Mouse (Mus musculus): ENCODE data around the gene 4931428L18Rik. TPM values are rescaled to one million over a fixed set of nuclear protein-coding genes. Genes with fewer than 3 reads are reported as not detected.

Gene 4931428L18Rik
- polyA plus RNA-seq, 1 experiment, result 0.09 TPM

DNA sequence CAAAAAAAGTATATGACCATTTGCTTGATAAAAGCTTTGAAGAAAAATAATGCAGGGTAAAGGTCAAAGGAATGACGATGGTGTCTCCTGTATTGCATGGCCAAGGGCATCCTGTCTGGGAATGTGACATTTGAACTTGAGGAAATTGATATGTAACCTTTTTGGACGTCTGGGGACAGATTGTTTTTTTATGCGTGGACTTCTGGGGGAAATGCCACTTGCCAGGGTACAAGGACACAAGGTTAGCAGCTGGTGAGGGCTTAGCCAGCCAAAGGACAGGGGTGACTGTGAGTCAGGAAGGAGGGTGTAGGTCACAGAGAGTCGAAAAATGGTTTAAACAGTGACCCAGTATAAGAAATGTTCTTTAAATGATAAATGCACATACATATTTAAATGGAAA, 109.0 kb downstream of the 4931428L18Rik start:
- Histone ChIP-seq H3K4me3 (ENCODE audit: insufficient read depth, poor library complexity, severe bottlenecking) (no peak overlapping the region), H3ac (ENCODE audit: control insufficient read depth, insufficient read length, low read depth) (no peak overlapping the region), H3K36me3 (ENCODE audit: control insufficient read depth, insufficient read depth) (no peaks in the 10 kb centered on the region), H3K79me3 (ENCODE audit: low read depth) (no peaks in the 10 kb centered on the region), H3K79me2 (ENCODE audit: control insufficient read depth, insufficient read depth) (no peaks in the 10 kb centered on the region), H3K27me3 (ENCODE audit: control insufficient read depth, insufficient read depth, insufficient read length) (no peaks in the 10 kb centered on the region)
- no peak for TF ChIP-seq CTCF (IDR thresholded peaks at IDR 0.05; ENCODE audit: control insufficient read depth, insufficient read depth, insufficient read length)
- TF ChIP-seq MYOG (IDR thresholded peaks at IDR 0.05; ENCODE audit: control insufficient read depth, extremely low read depth, insufficient read length), result no peak
- no peak for TF ChIP-seq USF1 (IDR thresholded peaks at IDR 0.05; ENCODE audit: low read depth)
- no peak for TF ChIP-seq MYOD1 (IDR thresholded peaks at IDR 0.05; ENCODE audit: control insufficient read depth, insufficient read length, low read depth)
- no peak for TF ChIP-seq FOSL1 (IDR thresholded peaks at IDR 0.05; ENCODE audit: insufficient read depth, low read length, poor library complexity, severe bottlenecking)
- no peak for TF ChIP-seq MAX (IDR thresholded peaks at IDR 0.05)
- no peak for TF ChIP-seq CEBPB (IDR thresholded peaks at IDR 0.05; ENCODE audit: low read depth)

DNA sequence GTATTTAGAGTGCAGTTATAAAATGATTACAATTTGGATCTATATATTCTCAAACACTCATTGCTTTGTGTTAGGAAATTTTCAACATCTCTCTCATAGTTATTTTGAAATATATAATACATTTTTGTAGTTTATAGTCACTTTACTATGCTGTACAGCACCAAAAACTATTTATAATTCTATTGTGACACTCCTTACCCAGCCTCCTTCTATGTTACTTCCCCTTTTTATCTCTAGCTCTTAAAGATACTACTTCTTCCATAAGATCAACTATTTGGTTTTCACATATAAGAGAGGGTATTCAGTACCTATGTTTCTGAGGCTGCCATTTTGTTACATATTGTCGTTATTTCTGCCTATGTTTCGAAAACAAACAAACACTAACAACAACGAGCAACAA, 114.5 kb downstream of the 4931428L18Rik start:
- H3K79me2 ChIP-seq (ENCODE audit: control insufficient read depth, insufficient read depth), result no peaks in the 10 kb centered on the region
- H3K27me3 ChIP-seq (ENCODE audit: control insufficient read depth, insufficient read depth, insufficient read length), result no peaks in the 10 kb centered on the region
- no peaks in the 10 kb centered on the region for H3K79me3 ChIP-seq (ENCODE audit: low read depth)
- no peak overlapping the region for H3ac ChIP-seq (ENCODE audit: control insufficient read depth, insufficient read length, low read depth)
- no peak for TF ChIP-seq MYOD1 (IDR thresholded peaks at IDR 0.05; ENCODE audit: control insufficient read depth, insufficient read length, low read depth)
- no peak for TF ChIP-seq USF1 (IDR thresholded peaks at IDR 0.05; ENCODE audit: low read depth)
- no peak for TF ChIP-seq FOSL1 (IDR thresholded peaks at IDR 0.05; ENCODE audit: insufficient read depth, low read length, poor library complexity, severe bottlenecking)
- TF ChIP-seq CEBPB (IDR thresholded peaks at IDR 0.05; ENCODE audit: low read depth), result no peak
- no peak for TF ChIP-seq MYOG (IDR thresholded peaks at IDR 0.05; ENCODE audit: control insufficient read depth, extremely low read depth, insufficient read length)
- TF ChIP-seq CTCF (IDR thresholded peaks at IDR 0.05; ENCODE audit: control insufficient read depth, insufficient read depth, insufficient read length), result no peak
- no peak for TF ChIP-seq MAX (IDR thresholded peaks at IDR 0.05)
- H3K36me3 ChIP-seq (ENCODE audit: control insufficient read depth, insufficient read depth), result no peaks in the 10 kb centered on the region
- H3K4me3 ChIP-seq (ENCODE audit: insufficient read depth, poor library complexity, severe bottlenecking), result no peak overlapping the region

DNA sequence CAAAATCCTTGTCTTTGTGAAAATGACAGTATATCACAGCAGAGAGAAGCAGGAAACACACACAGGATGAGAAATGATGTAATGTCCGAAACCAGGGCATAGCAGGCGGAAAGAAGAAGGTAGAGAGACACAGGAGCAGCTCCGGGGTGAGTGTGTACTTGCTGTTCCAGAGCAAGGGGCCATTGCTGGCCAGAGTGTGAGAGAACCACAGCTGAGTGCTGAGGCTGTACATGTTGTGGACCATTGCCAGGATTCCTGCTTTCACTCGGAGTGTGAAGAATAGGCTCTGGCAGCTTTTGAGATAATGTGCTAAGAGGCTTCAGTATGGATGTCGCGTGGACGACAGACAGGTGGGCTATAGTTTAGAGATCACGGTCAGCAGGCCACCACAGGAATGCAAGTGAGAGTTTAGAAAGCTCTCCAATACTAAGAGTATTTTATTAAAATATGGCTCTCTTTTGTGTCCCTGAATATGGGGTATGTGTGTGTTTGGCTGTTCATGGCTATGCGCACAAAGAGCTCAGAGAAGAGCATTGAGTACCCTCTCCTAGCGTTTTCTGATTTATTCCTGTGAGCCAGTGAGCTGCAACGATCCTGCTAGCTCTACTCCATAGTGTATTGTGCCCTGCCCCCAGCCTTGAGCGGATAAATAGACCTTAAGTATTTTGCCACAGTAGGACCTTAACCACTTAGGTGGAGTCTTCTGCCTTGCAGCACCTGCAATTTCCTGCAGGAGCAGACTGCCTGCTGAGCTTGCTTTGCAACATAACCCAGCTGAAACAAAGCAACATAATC, 119.4 kb downstream of the 4931428L18Rik start:
- Histone ChIP-seq H3ac (ENCODE audit: control insufficient read depth, insufficient read length, low read depth) (no peak overlapping the region), H3K27me3 (ENCODE audit: control insufficient read depth, insufficient read depth, insufficient read length) (no peaks in the 10 kb centered on the region), H3K4me3 (ENCODE audit: insufficient read depth, poor library complexity, severe bottlenecking) (no peak overlapping the region), H3K79me3 (ENCODE audit: low read depth) (no peaks in the 10 kb centered on the region), H3K36me3 (ENCODE audit: control insufficient read depth, insufficient read depth) (no peaks in the 10 kb centered on the region), H3K79me2 (ENCODE audit: control insufficient read depth, insufficient read depth) (no peaks in the 10 kb centered on the region)
- TF ChIP-seq CEBPB (IDR thresholded peaks at IDR 0.05; ENCODE audit: low read depth) (no peak), MAX (IDR thresholded peaks at IDR 0.05) (no peak), MYOD1 (IDR thresholded peaks at IDR 0.05; ENCODE audit: control insufficient read depth, insufficient read length, low read depth) (no peak)

DNA sequence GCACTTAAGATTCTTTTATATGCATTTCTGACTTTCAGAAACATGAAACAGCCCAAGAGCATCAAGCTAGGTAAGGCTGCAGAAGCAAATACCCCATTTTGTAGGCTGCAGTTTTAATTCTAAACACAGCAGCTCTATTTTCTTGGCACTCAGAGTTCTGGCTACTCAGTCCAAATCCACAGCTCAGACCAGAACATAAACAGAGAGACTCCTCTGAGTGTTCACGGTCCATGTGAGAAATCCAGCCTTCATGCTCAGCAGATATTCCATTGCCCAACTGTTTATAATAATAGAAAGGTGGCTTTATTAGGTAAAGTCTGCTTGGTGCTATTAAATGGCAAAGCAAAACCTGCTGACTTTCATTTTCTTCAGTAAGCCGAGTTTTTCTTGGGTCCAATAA, 120.2 kb downstream of the 4931428L18Rik start:
- Histone ChIP-seq H3K27me3 (ENCODE audit: control insufficient read depth, insufficient read depth, insufficient read length) (no peaks in the 10 kb centered on the region), H3K79me3 (ENCODE audit: low read depth) (no peaks in the 10 kb centered on the region), H3K79me2 (ENCODE audit: control insufficient read depth, insufficient read depth) (no peaks in the 10 kb centered on the region), H3K36me3 (ENCODE audit: control insufficient read depth, insufficient read depth) (no peaks in the 10 kb centered on the region), H3ac (ENCODE audit: control insufficient read depth, insufficient read length, low read depth) (no peak overlapping the region), H3K4me3 (ENCODE audit: insufficient read depth, poor library complexity, severe bottlenecking) (no peak overlapping the region)
- TF ChIP-seq MYOD1 (IDR thresholded peaks at IDR 0.05; ENCODE audit: control insufficient read depth, insufficient read length, low read depth) (no peak), MAX (IDR thresholded peaks at IDR 0.05) (no peak), USF1 (IDR thresholded peaks at IDR 0.05; ENCODE audit: low read depth) (no peak), CEBPB (IDR thresholded peaks at IDR 0.05; ENCODE audit: low read depth) (no peak), CTCF (IDR thresholded peaks at IDR 0.05; ENCODE audit: control insufficient read depth, insufficient read depth, insufficient read length) (no peak), FOSL1 (IDR thresholded peaks at IDR 0.05; ENCODE audit: insufficient read depth, low read length, poor library complexity, severe bottlenecking) (no peak), MYOG (IDR thresholded peaks at IDR 0.05; ENCODE audit: control insufficient read depth, extremely low read depth, insufficient read length) (no peak)

DNA sequence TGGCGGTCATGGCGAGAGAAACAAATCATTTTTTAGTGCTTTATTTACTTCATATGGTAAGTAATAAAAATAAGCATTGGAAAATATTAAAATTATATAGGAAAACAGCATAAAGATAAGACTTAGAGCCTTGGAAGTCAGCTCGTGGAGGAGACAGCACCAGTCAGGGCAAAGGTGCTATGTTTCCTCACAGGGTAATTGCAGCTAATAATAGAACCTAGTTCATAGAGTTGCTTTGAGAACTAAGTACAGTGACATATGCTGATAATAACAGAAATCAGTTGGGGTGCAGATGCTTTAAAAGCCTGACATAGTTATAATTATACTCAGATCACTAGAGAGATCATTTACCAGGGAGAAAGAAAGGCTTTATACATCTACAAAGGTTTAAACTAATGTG, 125.3 kb downstream of the 4931428L18Rik start:
- H3K36me3 ChIP-seq (ENCODE audit: control insufficient read depth, insufficient read depth), result no peaks in the 10 kb centered on the region
- H3K79me3 ChIP-seq (ENCODE audit: low read depth), result no peaks in the 10 kb centered on the region
- no peak overlapping the region for H3ac ChIP-seq (ENCODE audit: control insufficient read depth, insufficient read length, low read depth)
- no peak overlapping the region for H3K4me3 ChIP-seq (ENCODE audit: insufficient read depth, poor library complexity, severe bottlenecking)
- TF ChIP-seq USF1 (IDR thresholded peaks at IDR 0.05; ENCODE audit: low read depth) (no peak), MAX (IDR thresholded peaks at IDR 0.05) (no peak), CEBPB (IDR thresholded peaks at IDR 0.05; ENCODE audit: low read depth) (no peak), MYOG (IDR thresholded peaks at IDR 0.05; ENCODE audit: control insufficient read depth, extremely low read depth, insufficient read length) (no peak), MYOD1 (IDR thresholded peaks at IDR 0.05; ENCODE audit: control insufficient read depth, insufficient read length, low read depth) (no peak), FOSL1 (IDR thresholded peaks at IDR 0.05; ENCODE audit: insufficient read depth, low read length, poor library complexity, severe bottlenecking) (no peak)
- no peaks in the 10 kb centered on the region for H3K27me3 ChIP-seq (ENCODE audit: control insufficient read depth, insufficient read depth, insufficient read length)
- H3K79me2 ChIP-seq (ENCODE audit: control insufficient read depth, insufficient read depth), result no peaks in the 10 kb centered on the region

DNA sequence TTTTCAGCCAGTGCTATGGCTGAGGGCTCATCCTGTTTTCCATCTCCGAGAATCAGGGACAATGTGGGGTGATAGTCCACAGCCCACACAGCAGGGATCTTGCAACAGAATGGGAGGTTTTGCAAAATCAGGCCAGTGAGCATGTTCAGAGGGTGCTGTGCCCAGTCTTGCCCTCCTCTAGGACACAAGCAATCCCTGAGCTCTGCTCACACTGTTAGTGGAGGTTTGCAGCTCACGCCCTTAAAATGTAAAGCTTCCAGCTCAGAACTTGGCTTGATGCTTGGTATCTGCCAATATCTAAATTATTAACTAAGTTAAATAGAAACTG, 126.1 kb downstream of the 4931428L18Rik start:
- H3K4me3 ChIP-seq (ENCODE audit: insufficient read depth, poor library complexity, severe bottlenecking), result no peak overlapping the region
- no peaks in the 10 kb centered on the region for H3K79me3 ChIP-seq (ENCODE audit: low read depth)
- no peaks in the 10 kb centered on the region for H3K36me3 ChIP-seq (ENCODE audit: control insufficient read depth, insufficient read depth)
- TF ChIP-seq MAX (IDR thresholded peaks at IDR 0.05), result no peak
- no peak for TF ChIP-seq CTCF (IDR thresholded peaks at IDR 0.05; ENCODE audit: control insufficient read depth, insufficient read depth, insufficient read length)
- TF ChIP-seq MYOG (IDR thresholded peaks at IDR 0.05; ENCODE audit: control insufficient read depth, extremely low read depth, insufficient read length), result no peak
- no peak overlapping the region for H3ac ChIP-seq (ENCODE audit: control insufficient read depth, insufficient read length, low read depth)
- H3K79me2 ChIP-seq (ENCODE audit: control insufficient read depth, insufficient read depth), result no peaks in the 10 kb centered on the region
- no peaks in the 10 kb centered on the region for H3K27me3 ChIP-seq (ENCODE audit: control insufficient read depth, insufficient read depth, insufficient read length)

Data from C2C12 (cell line).